Mouse (Mus musculus): ENCODE data around the gene St6galnac5. TPM values are rescaled to one million over a fixed set of nuclear protein-coding genes. Genes with fewer than 3 reads are reported as not detected.

Gene St6galnac5
- total and polyA plus RNA-seq, 3 experiments: 0.04 TPM; not detected in 2

DNA sequence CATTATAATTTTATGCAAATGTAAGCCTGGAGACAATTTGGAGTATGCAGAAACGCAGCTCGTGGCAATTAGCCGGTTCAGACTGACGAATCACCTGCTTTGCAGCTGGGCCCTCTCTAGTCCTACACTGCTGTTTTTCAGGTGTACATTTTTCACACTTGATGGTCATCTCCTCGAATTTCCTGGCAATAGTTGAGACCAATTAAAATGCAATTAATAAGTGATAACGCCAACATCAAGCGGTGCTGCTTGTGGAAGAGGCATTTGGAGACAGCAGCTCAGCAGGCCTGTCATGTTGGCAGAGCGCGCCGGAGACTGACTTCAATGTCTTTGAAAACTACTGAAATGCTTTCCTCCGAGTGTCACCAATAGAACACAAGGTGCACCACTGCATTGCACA, 42.0 kb upstream of the St6galnac5 start:
- DNase-seq (ENCODE audit: extremely low read depth): no peak
- H3K36me3 ChIP-seq (replicated peaks in 1 of 2; ENCODE audit: control insufficient read depth in 1 of 2, insufficient read depth in 1 of 2, low read length in 1 of 2): no peaks in the 10 kb centered on the region
- no peaks in the 10 kb centered on the region for H3K9me3 ChIP-seq (replicated peaks; ENCODE audit: low read length)
- H3K27ac ChIP-seq (ENCODE audit: insufficient read depth, low read depth): no peak overlapping the region
- H3K79me2 ChIP-seq (replicated peaks; ENCODE audit: control insufficient read depth, extremely low read depth, insufficient read depth, poor library complexity, severe bottlenecking): no peaks in the 10 kb centered on the region
- no peak overlapping the region for H3K4me2 ChIP-seq (ENCODE audit: insufficient read depth, low read depth, poor library complexity, severe bottlenecking)
- H3K4me3 ChIP-seq (replicated peaks in 1 of 3; ENCODE audit: low read depth in 2 of 3, low read length in 2 of 3, poor library complexity in 1 of 3): no peak overlapping the region
- no peak overlapping the region for H3K9ac ChIP-seq (ENCODE audit: insufficient read depth, low read depth)
- in situ Hi-C loops (cut with MboI; ENCODE audit: low pct_ligation_motif_present, low pct_unique_long_range_greater_than_20kb, low sequenced_read_pairs) (no loop called here), dilution Hi-C loops (cut with MboI; ENCODE audit: extremely low pct_ligation_motif_present, extremely low pct_unique_long_range_greater_than_20kb, low sequenced_read_pairs) (no loop called here)
- TF ChIP-seq GABPA (IDR thresholded peaks at IDR 0.05; ENCODE audit: insufficient replicate concordance, low read depth, low read length): no peak
- TF ChIP-seq ZMIZ1 (IDR thresholded peaks at IDR 0.05; ENCODE audit: low read depth, low read length): no peak
- no peak for TF ChIP-seq JUN (IDR thresholded peaks at IDR 0.05; ENCODE audit: insufficient read depth, low read depth, low read length)
- TF ChIP-seq ZNF384 (IDR thresholded peaks at IDR 0.05; ENCODE audit: low read depth, low read length): no peak
- TF ChIP-seq RAD21 (IDR thresholded peaks at IDR 0.05; ENCODE audit: low read depth, low read length): no peak
- no peak for TF ChIP-seq TBP (conservative IDR thresholded peaks at IDR 0.05; ENCODE audit: low read depth, low read length)
- no peak for TF ChIP-seq ELF1 (IDR thresholded peaks at IDR 0.05; ENCODE audit: low read depth, low read length)
- TF ChIP-seq ETS1 (conservative IDR thresholded peaks at IDR 0.05; ENCODE audit: low read depth, low read length): no peak
- TF ChIP-seq JUND (conservative IDR thresholded peaks at IDR 0.05; ENCODE audit: low read depth, low read length): no peak
- TF ChIP-seq MYC (IDR thresholded peaks at IDR 0.05; ENCODE audit: low read depth, low read length): no peak
- TF ChIP-seq NELFE (IDR thresholded peaks at IDR 0.05; ENCODE audit: low read depth, low read length): no peak
- no peak for TF ChIP-seq MAX (IDR thresholded peaks at IDR 0.05; ENCODE audit: low read length)
- no peak for TF ChIP-seq SIN3A (IDR thresholded peaks at IDR 0.05; ENCODE audit: low read length)
- H3K27me3 ChIP-seq (replicated peaks): no peaks in the 10 kb centered on the region
- no peaks in the 10 kb centered on the region for H3K4me1 ChIP-seq (ENCODE audit: control insufficient read depth in 1 of 2, insufficient read depth in 2 of 2)

DNA sequence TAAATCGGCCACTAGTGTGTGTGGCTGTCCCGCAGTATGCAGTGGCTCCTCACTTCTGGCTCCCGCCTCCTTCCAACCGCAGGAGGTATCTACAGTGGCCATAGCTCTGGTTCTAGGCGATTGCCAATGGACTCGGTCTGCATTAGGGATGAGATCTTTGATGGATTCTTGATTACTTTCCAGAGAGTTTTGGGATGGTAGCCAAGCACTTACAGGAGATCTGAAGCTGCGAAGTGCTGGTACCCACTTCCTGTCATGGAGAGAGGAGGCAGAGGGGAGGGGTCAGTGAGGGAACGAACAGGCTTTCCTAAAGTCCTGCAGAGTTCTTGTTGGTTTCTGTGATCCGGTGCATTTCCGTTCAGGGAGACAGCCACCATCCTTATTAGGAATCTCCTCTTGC, 36.0 kb upstream of the St6galnac5 start:
- no peaks in the 10 kb centered on the region for H3K36me3 ChIP-seq (replicated peaks in 1 of 2; ENCODE audit: control insufficient read depth in 1 of 2, insufficient read depth in 1 of 2, low read length in 1 of 2)
- peaks cover 0 to 14% of the 10 kb centered on the region in 2 experiments; a peak in 2 of 4 replicates for H3K4me1 ChIP-seq (ENCODE audit: control insufficient read depth in 1 of 2, insufficient read depth in 2 of 2)
- H3K79me2 ChIP-seq (replicated peaks; ENCODE audit: control insufficient read depth, extremely low read depth, insufficient read depth, poor library complexity, severe bottlenecking): no peaks in the 10 kb centered on the region
- no peak overlapping the region for H3K27ac ChIP-seq (ENCODE audit: insufficient read depth, low read depth)
- no peaks in the 10 kb centered on the region for H3K9me3 ChIP-seq (replicated peaks; ENCODE audit: low read length)
- no peaks in the 10 kb centered on the region for H3K27me3 ChIP-seq (replicated peaks)
- no peak overlapping the region for H3K4me2 ChIP-seq (ENCODE audit: insufficient read depth, low read depth, poor library complexity, severe bottlenecking)
- no peak for DNase-seq (ENCODE audit: extremely low read depth)
- H3K9ac ChIP-seq (ENCODE audit: insufficient read depth, low read depth): no peak overlapping the region
- in situ Hi-C loops (cut with MboI; ENCODE audit: low pct_ligation_motif_present, low pct_unique_long_range_greater_than_20kb, low sequenced_read_pairs): no loop called here
- no peak for TF ChIP-seq MXI1 (IDR thresholded peaks at IDR 0.05; ENCODE audit: low read depth, low read length)
- TF ChIP-seq ZNF384 (IDR thresholded peaks at IDR 0.05; ENCODE audit: low read depth, low read length): no peak
- TF ChIP-seq ZC3H11A (IDR thresholded peaks at IDR 0.05; ENCODE audit: low read depth, low read length): no peak
- no peak for TF ChIP-seq IRF4 (IDR thresholded peaks at IDR 0.05; ENCODE audit: low read depth, low read length)
- TF ChIP-seq SMC3 (IDR thresholded peaks at IDR 0.05; ENCODE audit: low read depth, low read length): no peak
- no peak for TF ChIP-seq KAT2A (IDR thresholded peaks at IDR 0.05; ENCODE audit: insufficient replicate concordance, low read length)
- no peak for TF ChIP-seq MAX (IDR thresholded peaks at IDR 0.05; ENCODE audit: low read length)
- no peak for TF ChIP-seq EP300 (IDR thresholded peaks at IDR 0.05; ENCODE audit: low read length)
- TF ChIP-seq CHD1 (IDR thresholded peaks at IDR 0.05; ENCODE audit: low read depth, low read length): no peak
- TF ChIP-seq RAD21 (IDR thresholded peaks at IDR 0.05; ENCODE audit: low read depth, low read length): no peak
- no peak for TF ChIP-seq USF1 (IDR thresholded peaks at IDR 0.05; ENCODE audit: low read depth, low read length)
- dilution Hi-C loops (cut with MboI; ENCODE audit: extremely low pct_ligation_motif_present, extremely low pct_unique_long_range_greater_than_20kb, low sequenced_read_pairs): no loop called here
- no peak overlapping the region for H3K4me3 ChIP-seq (replicated peaks in 1 of 3; ENCODE audit: low read depth in 2 of 3, low read length in 2 of 3, poor library complexity in 1 of 3)

Data from CH12.LX (cell line).